Comparison of ENCODE assay signal across 8 mouse cellular contexts in genomic region chr7:140115583-140116328, GRCm38 (mm10). TPM values are rescaled to one million over a fixed set of nuclear protein-coding genes. Genes with fewer than 3 reads are reported as not detected.
DNase-seq lines count a peak whose midpoint lies in the region; ATAC-seq lines count a peak whose summit lies in the region.

Gene Paox (plus strand): TSS chr7:140115799.

- H3K4me2 ChIP-seq in embryonic facial prominence, embryonic 15.5 days (replicated peaks) = peak within 1 kb of the TSS; percentile 82
- peak within 1 kb of the TSS; percentile 87 for H3K4me2 ChIP-seq in midbrain, embryonic 16.5 days (ENCODE audit: low read length)

- DNase-seq in A20 (ENCODE audit: low read depth, low spot score) (peak; percentile 40), adipocyte (ENCODE audit: low spot score) (peak; percentile 92), liver (peak; percentile 78)
- DNase-seq in heart, embryonic 10.5 days (ENCODE audit: low spot score) = no peak
- DNase-seq in kidney, adult 9 months = peak; percentile 86
- peak; percentile 62 for DNase-seq in testis, postnatal 14 days (ENCODE audit: low spot score)

- no peaks in the 10 kb centered on the region for H3K9me3 ChIP-seq in embryonic facial prominence, embryonic 15.5 days (replicated peaks)
- H3K9me3 ChIP-seq in heart, embryonic 10.5 days = no peaks in the 10 kb centered on the region
- H3K9me3 ChIP-seq in midbrain, embryonic 16.5 days (replicated peaks; ENCODE audit: control insufficient read depth, low read length, poor library complexity, severe bottlenecking) = no peaks in the 10 kb centered on the region

- H3K27me3 ChIP-seq in embryonic facial prominence, embryonic 15.5 days = no peaks in the 10 kb centered on the region
- no peaks in the 10 kb centered on the region for H3K27me3 ChIP-seq in heart, embryonic 10.5 days (ENCODE audit: insufficient read depth, poor library complexity, severe bottlenecking)
- H3K27me3 ChIP-seq in midbrain, embryonic 16.5 days (ENCODE audit: control insufficient read depth, insufficient read depth, low read depth, low read length) = no peaks in the 10 kb centered on the region

- H3K4me1 ChIP-seq in embryonic facial prominence, embryonic 15.5 days = no peaks in the 10 kb centered on the region
- peaks cover 5% of the 10 kb centered on the region; the same call in 1 of the 2 replicates for H3K4me1 ChIP-seq in heart, embryonic 10.5 days
- H3K4me1 ChIP-seq in midbrain, embryonic 16.5 days (ENCODE audit: control insufficient read depth, insufficient read depth, low read length) = peaks cover 11% of the 10 kb centered on the region; the same call in 1 of the 2 replicates

- peak within 1 kb of the TSS; percentile 91 for H3K27ac ChIP-seq in embryonic facial prominence, embryonic 15.5 days (replicated peaks)
- peak within 1 kb of the TSS; percentile 94 for H3K27ac ChIP-seq in heart, embryonic 10.5 days
- H3K27ac ChIP-seq in midbrain, embryonic 16.5 days (ENCODE audit: low read length) = peak within 1 kb of the TSS; percentile 84

- peak; percentile 70 for ATAC-seq in embryonic facial prominence, embryonic 15.5 days (ENCODE audit: insufficient number of reproducible peaks, low FRiP score, low TSS enrichment, low read depth)
- peak; percentile 71 for ATAC-seq in midbrain, embryonic 16.5 days

- peaks cover 21% of the 10 kb centered on the region for H3K36me3 ChIP-seq in embryonic facial prominence, embryonic 15.5 days
- peaks cover 21% of the 10 kb centered on the region for H3K36me3 ChIP-seq in heart, embryonic 10.5 days
- H3K36me3 ChIP-seq in midbrain, embryonic 16.5 days (ENCODE audit: control insufficient read depth, insufficient read depth, low read length) = peaks cover 2% of the 10 kb centered on the region; the same call in 1 of the 2 replicates

- H3K4me3 ChIP-seq in embryonic facial prominence, embryonic 15.5 days (replicated peaks) = peak within 1 kb of the TSS; percentile 78
- H3K4me3 ChIP-seq in heart, embryonic 10.5 days = peak within 1 kb of the TSS; percentile 81
- H3K4me3 ChIP-seq in midbrain, embryonic 16.5 days (ENCODE audit: low read depth, low read length) = peak within 1 kb of the TSS; percentile 68

- peak within 1 kb of the TSS; percentile 72 for H3K9ac ChIP-seq in embryonic facial prominence, embryonic 15.5 days
- H3K9ac ChIP-seq in midbrain, embryonic 16.5 days (ENCODE audit: low read depth, low read length) = peak within 1 kb of the TSS; percentile 86

- 1% methylated on average over 23 of the region's 23 CpGs for WGBS in embryonic facial prominence, embryonic 15.5 days
- WGBS in heart, embryonic 10.5 days = 2% methylated on average over 23 of the region's 23 CpGs
- 3% methylated on average over 23 of the region's 23 CpGs for WGBS in midbrain, embryonic 16.5 days

RNA-seq across cellular contexts. Expression of gene Paox, which starts in this region (rescaled TPM):
- polyA plus RNA-seq in embryonic facial prominence, embryonic 15.5 days (2015; fragmentation: Nextera tagmentation; extraction: Ambion mirVana) = 20.0 and 20.5 TPM in 2 replicates
- 20.1 and 20.2 TPM in 2 replicates for polyA plus RNA-seq in heart, embryonic 10.5 days (2016; fragmentation: Nextera tagmentation; extraction: Ambion mirVana)
- polyA plus RNA-seq in midbrain, embryonic 16.5 days (2015; fragmentation: Nextera tagmentation; extraction: Ambion mirVana) = 6.7 and 8.3 TPM in 2 replicates
